Mouse (Mus musculus) liver, adult (tissue): ENCODE results near the gene Gm20388.

ENCODE experiments used
- GATA4 ChIP-seq: IDR thresholded peaks from 2 replicates; pipeline ENCODE4 v1.6.1; 2014; ENCODE audit warnings: mild to moderate bottlenecking, low read length; ENCODE audit not compliant: insufficient replicate concordance

Gm20388 gene

GRCm38 (mm10) chr8:122604640-122605039 lies 2694.0 kb downstream of the Gm20388 start:
- no peak for TF ChIP-seq GATA4

GRCm38 (mm10) chr8:122605367-122605766 lies 2694.7 kb downstream of the Gm20388 start:
- TF ChIP-seq GATA4, result no peak

GRCm38 (mm10) chr8:122606810-122607209 lies 2696.2 kb downstream of the Gm20388 start:
- no peak for TF ChIP-seq GATA4

- no peak for TF ChIP-seq GATA4
Measured at GRCm38 (mm10) chr8:122610209-122610608, 2699.6 kb downstream of the Gm20388 start.

- TF ChIP-seq GATA4, result no peak
Measured at GRCm38 (mm10) chr8:122610612-122611277, 2700.1 kb downstream of the Gm20388 start.

GRCm38 (mm10) chr8:122611295-122612133 lies 2700.9 kb downstream of the Gm20388 start, which contains the start of the genes Galns and Trappc2l:
Gene Galns, minus strand, starts transcription at chr8:122611463.
Gene Trappc2l, plus strand, starts transcription at chr8:122611640.
- TF ChIP-seq GATA4, result no peak

GRCm38 (mm10) chr8:122616181-122616905 lies 2705.7 kb downstream of the Gm20388 start:
- TF ChIP-seq GATA4, result no peak

GRCm38 (mm10) chr8:122617947-122618546 lies 2707.4 kb downstream of the Gm20388 start:
- no peak for TF ChIP-seq GATA4

- TF ChIP-seq GATA4, result no peak
Measured at GRCm38 (mm10) chr8:122618660-122619378, 2708.2 kb downstream of the Gm20388 start.

- TF ChIP-seq GATA4, result no peak
Measured at GRCm38 (mm10) chr8:122620446-122620845, 2709.8 kb downstream of the Gm20388 start.

- TF ChIP-seq GATA4, result no peak
Measured at GRCm38 (mm10) chr8:122622727-122623126, 2712.1 kb downstream of the Gm20388 start, which contains the start of gene Pabpn1l. Gene Pabpn1l, minus strand, starts transcription at chr8:122622739.

- no peak for TF ChIP-seq GATA4
Measured at GRCm38 (mm10) chr8:122623844-122624642, 2713.4 kb downstream of the Gm20388 start.

GRCm38 (mm10) chr8:122624653-122625052 lies 2714.0 kb downstream of the Gm20388 start:
- no peak for TF ChIP-seq GATA4

GRCm38 (mm10) chr8:122625811-122626210 lies 2715.2 kb downstream of the Gm20388 start:
- no peak for TF ChIP-seq GATA4

GRCm38 (mm10) chr8:122626896-122627295 lies 2716.3 kb downstream of the Gm20388 start:
- TF ChIP-seq GATA4, result no peak
